Mouse (Mus musculus) kidney, adult 2 months (tissue): ENCODE data around the gene Rtf2. TPM values are rescaled to one million over a fixed set of nuclear protein-coding genes. Genes with fewer than 3 reads are reported as not detected.
A peak's percentile ranks its signal among the peaks of the same experiment; 100 is the strongest.

Source experiments
- DNase-seq: peaks from one replicate; pipeline ENCODE4 v3.0.0; 2021
- H3K27ac ChIP-seq: fragments of 200-500 bp; 2 replicates; pipeline ENCODE4 v1.5.1; 2012; ENCODE audit warnings: low read depth, low read length, control low read depth, inconsistent platforms; ENCODE audit not compliant: insufficient read depth
- H3K27me3 ChIP-seq: fragments of 200-500 bp; replicated peaks from 2 replicates; pipeline ENCODE4 v1.6.1; 2012; ENCODE audit warnings: mild to moderate bottlenecking, moderate library complexity, low read length, inconsistent platforms; ENCODE audit not compliant: control insufficient read depth, insufficient read depth
- H3K36me3 ChIP-seq: fragments of 200-500 bp; 2 replicates; pipeline ENCODE4 v1.6.1; 2012; ENCODE audit warnings: mild to moderate bottlenecking, moderate library complexity, low read length, inconsistent platforms; ENCODE audit not compliant: control insufficient read depth, insufficient read depth
- H3K4me1 ChIP-seq: fragments of 200-500 bp; 2 replicates; pipeline ENCODE4 v1.6.1; 2011; ENCODE audit warnings: low read length; ENCODE audit not compliant: control insufficient read depth, insufficient read depth
- H3K4me3 ChIP-seq: fragments of 200-500 bp; 2 replicates; pipeline ENCODE4 v1.5.1; 2011; ENCODE audit warnings: mild to moderate bottlenecking, low read depth, low read length, control low read depth; ENCODE audit not compliant: insufficient read depth
- CTCF ChIP-seq: fragments of 200-500 bp; conservative IDR thresholded peaks from 2 replicates; pipeline ENCODE4 v1.5.1; 2011; ENCODE audit warnings: low read depth, mild to moderate bottlenecking, control low read depth, low read length, moderate library complexity, mixed read lengths; ENCODE audit not compliant: insufficient read depth, insufficient read length
- POLR2A ChIP-seq: fragments of 200-500 bp; IDR thresholded peaks from one replicate; pipeline ENCODE4 v1.6.1; 2011; ENCODE audit warnings: low read depth, low read length, control low read depth
- WGBS: fragments of 180-500 bp; shearing (Covaris S2); methylation state at CpG from one replicate; pipeline ENCODE4 v1.1.7; 2018; 5-methylcytosine and 5-hydroxymethylcytosine counted together
- polyA plus RNA-seq: library from polyadenylated mRNA; depleted of rRNA; stranded (reverse); fragments of >200 nt; gene quantifications from 2 replicates; pipeline ENCODE4 v1.2.3, GENCODE M21; 2012

Rtf2 gene
- polyA plus RNA-seq, 1 experiment, result 39.9 TPM

DNA sequence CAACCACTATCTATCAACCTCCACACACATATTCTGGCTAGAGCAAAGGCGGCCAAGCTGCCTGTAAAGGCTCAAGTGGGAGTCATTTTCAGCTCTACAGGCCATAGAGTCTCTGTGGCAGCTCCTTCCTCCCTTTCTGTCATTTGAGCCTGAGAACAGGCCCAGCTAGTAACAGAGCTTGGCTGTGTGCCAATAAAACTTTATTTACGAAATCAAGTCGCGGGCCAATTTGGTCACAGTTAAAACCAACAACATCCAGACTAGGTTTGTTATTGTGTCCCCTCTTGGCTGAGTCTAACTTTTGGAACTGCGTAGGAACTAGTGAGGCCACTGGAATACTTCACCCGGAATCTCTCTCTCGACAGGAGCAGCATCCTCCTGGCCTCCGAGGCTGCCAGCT, 33.2 kb downstream of the Rtf2 start:
- no peaks in the 10 kb centered on the region for H3K4me1 ChIP-seq
- no peaks in the 10 kb centered on the region for H3K27me3 ChIP-seq
- DNase-seq, result peak; percentile 21
- no peak overlapping the region for H3K27ac ChIP-seq
- TF ChIP-seq POLR2A (no peak), CTCF (no peak)
- 38% methylated on average over 8 of the region's 8 CpGs for WGBS
- H3K4me3 ChIP-seq, result no peak overlapping the region
- no peaks in the 10 kb centered on the region for H3K36me3 ChIP-seq

DNA sequence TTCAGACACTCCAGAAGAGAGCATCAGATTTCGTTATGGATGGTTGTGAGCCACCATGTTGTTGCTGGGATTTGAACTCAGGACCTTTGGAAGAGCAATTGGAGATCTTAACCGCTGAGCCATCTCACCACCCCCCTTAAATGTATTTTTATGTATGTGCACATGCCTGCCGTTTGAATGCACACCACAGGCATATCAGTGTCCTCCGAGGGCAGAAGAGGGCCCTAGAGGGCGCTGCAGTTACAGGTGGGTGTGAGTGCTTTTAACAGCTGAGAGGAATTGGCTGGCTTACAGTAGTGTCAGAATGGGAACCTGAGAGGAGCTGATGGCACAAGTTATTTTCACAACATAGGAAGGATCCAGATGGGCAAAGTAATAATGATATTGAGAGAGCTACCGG, 34.6 kb downstream of the Rtf2 start:
- Histone ChIP-seq H3K4me3 (no peak overlapping the region), H3K27ac (no peak overlapping the region), H3K4me1 (no peaks in the 10 kb centered on the region), H3K36me3 (no peaks in the 10 kb centered on the region), H3K27me3 (no peaks in the 10 kb centered on the region)
- TF ChIP-seq POLR2A, result no peak
- TF ChIP-seq CTCF, result peak; percentile 54
- WGBS, result 32% methylated on average over 6 of the region's 6 CpGs
- DNase-seq, result peak; percentile 22

DNA sequence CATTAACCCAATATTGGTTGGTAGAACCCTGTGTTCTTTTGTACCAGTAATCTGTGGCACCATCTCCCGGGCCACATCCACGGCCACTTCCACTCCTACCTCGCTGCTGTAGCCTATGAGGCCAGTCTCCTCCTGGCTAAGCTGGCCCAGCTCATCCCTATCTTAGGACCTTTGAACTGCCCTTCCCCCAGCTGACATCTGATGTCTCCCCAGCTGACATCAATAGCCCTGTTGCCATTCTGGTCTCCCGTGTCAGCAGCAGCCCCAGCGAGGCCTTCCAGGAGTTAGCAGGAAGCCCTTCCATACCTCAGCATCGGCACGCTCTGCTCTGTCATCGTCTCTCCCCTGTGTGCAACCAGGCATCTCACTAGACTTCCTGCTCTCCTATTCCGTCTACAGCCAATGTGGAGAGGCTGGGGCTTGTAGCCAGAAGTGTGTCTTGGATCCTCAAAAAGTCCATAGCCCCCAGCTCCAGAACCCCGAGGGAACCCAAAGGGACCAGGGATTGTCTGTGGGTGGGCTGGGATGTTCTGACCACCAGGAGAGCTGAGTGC, 36.4 kb downstream of the Rtf2 start:
- H3K4me3 ChIP-seq, result no peak overlapping the region
- H3K27ac ChIP-seq, result no peak overlapping the region
- TF ChIP-seq CTCF (no peak), POLR2A (no peak)
- WGBS, result 16% methylated on average over 10 of the region's 10 CpGs
- H3K36me3 ChIP-seq, result no peaks in the 10 kb centered on the region
- no peaks in the 10 kb centered on the region for H3K27me3 ChIP-seq
- no peaks in the 10 kb centered on the region for H3K4me1 ChIP-seq
- no peak for DNase-seq

DNA sequence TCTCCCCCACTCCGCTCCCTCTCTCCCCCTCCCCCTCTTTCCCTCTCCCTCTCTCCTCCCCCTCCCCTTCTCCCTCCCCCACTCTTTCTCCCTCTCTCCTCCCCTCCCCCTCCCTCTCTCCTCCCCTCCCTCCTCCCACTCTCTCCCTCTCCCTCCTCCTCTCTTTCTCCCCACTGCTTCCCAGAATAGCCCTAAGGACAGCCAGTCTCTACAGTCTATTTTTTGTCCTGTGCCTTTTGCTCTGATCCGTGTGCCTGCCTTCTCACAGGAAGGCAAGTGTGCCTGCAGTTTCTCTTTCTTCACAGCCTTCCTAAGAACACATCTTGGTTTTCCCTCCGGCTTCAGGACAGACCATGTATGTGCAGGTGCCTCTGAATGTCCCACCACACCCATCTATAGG, 37.0 kb downstream of the Rtf2 start:
- Histone ChIP-seq H3K36me3 (no peaks in the 10 kb centered on the region), H3K4me3 (no peak overlapping the region), H3K27me3 (no peaks in the 10 kb centered on the region), H3K27ac (no peak overlapping the region), H3K4me1 (no peaks in the 10 kb centered on the region)
- DNase-seq, result no peak
- 33% methylated on average over 3 of the region's 3 CpGs for WGBS
- TF ChIP-seq POLR2A (no peak), CTCF (no peak)

DNA sequence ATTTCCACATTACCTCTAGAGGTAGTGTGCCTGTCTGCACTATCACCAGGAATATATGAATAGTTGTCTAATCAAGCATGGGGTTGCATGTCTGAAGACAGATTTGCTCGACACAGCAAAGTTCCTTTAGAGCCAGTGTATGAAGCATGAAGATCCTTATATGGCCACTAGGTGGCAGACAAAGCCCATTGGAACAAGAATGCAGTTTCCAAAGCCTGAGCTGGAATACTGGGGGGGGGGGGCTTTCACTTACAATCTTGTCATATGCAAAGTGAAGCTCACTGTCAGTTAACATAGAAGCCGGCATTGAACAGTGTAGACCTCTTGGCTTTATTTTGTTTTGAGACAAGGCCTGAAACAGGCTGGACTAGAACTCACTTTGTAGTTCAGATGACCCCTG, 37.5 kb downstream of the Rtf2 start:
- H3K27ac ChIP-seq, result no peak overlapping the region
- H3K4me1 ChIP-seq, result no peaks in the 10 kb centered on the region
- DNase-seq, result peak; percentile 49
- no peaks in the 10 kb centered on the region for H3K36me3 ChIP-seq
- WGBS, result 4% methylated on average over 2 of the region's 2 CpGs
- no peaks in the 10 kb centered on the region for H3K27me3 ChIP-seq
- peak; percentile 36 for TF ChIP-seq CTCF
- TF ChIP-seq POLR2A, result no peak
- no peak overlapping the region for H3K4me3 ChIP-seq

DNA sequence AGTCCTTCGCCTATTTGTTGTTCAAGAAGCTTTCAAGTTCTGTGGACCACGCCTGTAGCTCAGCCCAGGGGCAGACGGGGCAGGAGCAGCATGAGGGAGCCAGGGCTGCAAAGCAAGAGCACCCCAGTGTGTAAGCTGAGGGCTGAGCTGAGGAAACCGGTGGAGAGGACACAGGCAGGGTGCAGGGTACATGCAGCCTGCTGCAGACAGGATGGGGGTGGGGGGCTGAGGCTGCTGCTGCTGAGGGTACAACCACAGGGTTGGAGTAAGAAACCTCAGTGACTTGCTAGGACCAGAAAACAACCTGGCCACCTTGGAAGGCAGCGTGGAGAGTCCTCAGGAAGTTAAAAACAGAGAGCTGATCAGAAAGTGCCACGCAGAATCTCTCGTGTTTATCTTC, 39.9 kb downstream of the Rtf2 start:
- H3K27me3 ChIP-seq, result no peaks in the 10 kb centered on the region
- no peaks in the 10 kb centered on the region for H3K36me3 ChIP-seq
- H3K27ac ChIP-seq, result no peak overlapping the region
- DNase-seq, result no peak
- no peak overlapping the region for H3K4me3 ChIP-seq
- 73% methylated on average over 7 of the region's 7 CpGs for WGBS
- TF ChIP-seq CTCF (no peak), POLR2A (no peak)
- no peaks in the 10 kb centered on the region for H3K4me1 ChIP-seq

DNA sequence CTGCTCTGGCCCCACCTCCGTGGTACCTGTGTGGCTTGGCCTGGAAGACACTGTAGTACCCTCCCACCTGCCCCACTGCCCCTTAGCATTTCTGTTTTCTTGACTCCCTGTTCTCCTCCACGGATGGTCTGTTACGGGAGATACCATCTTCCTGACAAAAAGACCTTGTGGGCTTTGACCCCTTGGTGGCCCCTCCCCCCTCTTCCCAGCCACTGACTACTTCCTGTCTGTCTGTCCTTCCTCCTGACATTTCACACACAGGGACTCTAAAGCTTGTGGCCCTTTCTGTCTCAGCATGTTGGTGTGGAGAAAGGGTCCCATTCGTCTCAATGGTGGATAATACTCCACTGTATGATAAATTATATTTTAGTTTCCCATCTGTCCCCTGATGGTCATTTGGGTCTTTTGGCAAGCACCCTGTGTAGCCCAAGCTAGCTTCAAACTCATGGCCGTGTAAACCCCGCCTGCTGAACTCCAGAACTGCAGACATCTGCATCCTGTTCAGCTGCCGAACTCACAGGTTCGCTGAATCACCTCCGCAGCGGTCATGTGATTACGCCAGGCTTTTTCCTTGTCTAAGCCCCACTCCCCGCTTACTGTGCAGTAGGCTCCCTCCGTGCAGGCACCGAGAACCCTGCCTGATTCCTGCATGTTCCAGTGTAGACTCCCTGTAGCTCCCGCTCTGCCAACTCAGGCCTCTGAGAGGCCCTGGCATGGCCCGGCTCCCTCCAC, 41.5 kb downstream of the Rtf2 start:
- Histone ChIP-seq H3K27ac (no peak overlapping the region), H3K4me3 (no peak overlapping the region), H3K36me3 (no peaks in the 10 kb centered on the region), H3K4me1 (no peaks in the 10 kb centered on the region), H3K27me3 (no peaks in the 10 kb centered on the region)
- DNase-seq, result no peak
- WGBS, result 76% methylated on average over 16 of the region's 16 CpGs
- TF ChIP-seq CTCF, result no peak
- TF ChIP-seq POLR2A, result no peak
